In genomic region chr6:39917242-39917641, GRCm38 (mm10) we compare ENCODE assay signal across 14 mouse cellular contexts. TPM values are rescaled to one million over a fixed set of nuclear protein-coding genes. Genes with fewer than 3 reads are reported as not detected.
DNase-seq lines count a peak whose midpoint lies in the region; ATAC-seq lines count a peak whose summit lies in the region.
"Had no signal": no experiment of that assay in that cellular context is flagged by ENCODE, and none has a peak within 500 bp of the region (broad histone marks: within the 10 kb centered on the region; RNA-seq: fewer than 3 reads in every experiment).

No protein-coding gene starts in this region.

- no peak overlapping the region for H3K4me2 ChIP-seq in midbrain, embryonic 12.5 days (replicated peaks)
- H3K4me2 ChIP-seq: limb, embryonic 15.5 days; lung, embryonic 15.5 days had no signal

- WGBS in midbrain, embryonic 12.5 days = 35% methylated on average over 8 of the region's 8 CpGs

- DNase-seq in heart, adult 11 months = peak; percentile 41
- DNase-seq in heart, adult 9 months (ENCODE audit: low spot score in 2 of 2) = no peak
- peak; percentile 53 for DNase-seq in Muller cell, postnatal 12 days (ENCODE audit: inconsistent ontology term)
- peak; percentile 3 for DNase-seq in ZHBTc4 (ENCODE audit: low read depth, low spot score)
- no peak for DNase-seq in spleen, adult 12 weeks (ENCODE audit: low spot score)
- DNase-seq in heart, adult 8-10 months (ENCODE audit: low spot score) = no peak
- DNase-seq: adrenal gland, postnatal 36 days; cerebellum, postnatal 10 days; gastrocnemius, postnatal 25 days; kidney, adult 18-20 months had no signal

- no peaks in the 10 kb centered on the region for H3K36me3 ChIP-seq in midbrain, embryonic 12.5 days
- H3K36me3 ChIP-seq: limb, embryonic 15.5 days; lung, embryonic 15.5 days had no signal

- H3K4me3 ChIP-seq in midbrain, embryonic 12.5 days = no peak overlapping the region
- H3K4me3 ChIP-seq: limb, embryonic 15.5 days; lung, embryonic 15.5 days had no signal

- no peaks in the 10 kb centered on the region for H3K27me3 ChIP-seq in midbrain, embryonic 12.5 days
- H3K27me3 ChIP-seq: CH12.LX; limb, embryonic 15.5 days; lung, embryonic 15.5 days had no signal

- no peak overlapping the region for H3K9ac ChIP-seq in midbrain, embryonic 12.5 days (replicated peaks)
- H3K9ac ChIP-seq: limb, embryonic 15.5 days; lung, embryonic 15.5 days had no signal

- peak; percentile 62; the same call in 1 of the 2 replicates for ATAC-seq in midbrain, embryonic 12.5 days (ENCODE audit: low FRiP score, low read depth)

- peaks cover 15% of the 10 kb centered on the region for H3K4me1 ChIP-seq in midbrain, embryonic 12.5 days
- H3K4me1 ChIP-seq: lung, embryonic 15.5 days had no signal

- H3K27ac ChIP-seq in midbrain, embryonic 12.5 days (replicated peaks) = peak overlapping the region; percentile 26; the same call in 1 of the 2 replicates
- H3K27ac ChIP-seq: limb, embryonic 15.5 days; lung, embryonic 15.5 days had no signal

- H3K9me3 ChIP-seq in midbrain, embryonic 12.5 days = no peaks in the 10 kb centered on the region
- H3K9me3 ChIP-seq: limb, embryonic 15.5 days; lung, embryonic 15.5 days had no signal

RNA-seq across cellular contexts. Expression of gene Tmem178b, which starts 44.2 kb away (rescaled TPM):
- 18.2 and 18.8 TPM in 2 replicates for polyA plus RNA-seq in midbrain, embryonic 12.5 days (2016; fragmentation: Nextera tagmentation; extraction: Ambion mirVana)
- total RNA-seq in heart, adult 8-10 months (2022) = 1 to 10 TPM in 3 of 4 experiments, under 1 TPM in 1; 0.69 to 1.6 (median 1.1) TPM
- total RNA-seq: CH12.LX had no signal

Comparison
In these comparisons a context has a peak if more than half of its experiments do, and no peak if none do; other contexts are left out.
1. DNase-seq: peak in heart, adult 11 months (single experiment), Muller cell, postnatal 12 days (single experiment) and ZHBTc4 (single experiment); none in heart, adult 9 months (0 of 2), spleen, adult 12 weeks (single experiment) and heart, adult 8-10 months (single experiment).